Mouse (Mus musculus): ENCODE results near the gene Kctd10.

DNA sequence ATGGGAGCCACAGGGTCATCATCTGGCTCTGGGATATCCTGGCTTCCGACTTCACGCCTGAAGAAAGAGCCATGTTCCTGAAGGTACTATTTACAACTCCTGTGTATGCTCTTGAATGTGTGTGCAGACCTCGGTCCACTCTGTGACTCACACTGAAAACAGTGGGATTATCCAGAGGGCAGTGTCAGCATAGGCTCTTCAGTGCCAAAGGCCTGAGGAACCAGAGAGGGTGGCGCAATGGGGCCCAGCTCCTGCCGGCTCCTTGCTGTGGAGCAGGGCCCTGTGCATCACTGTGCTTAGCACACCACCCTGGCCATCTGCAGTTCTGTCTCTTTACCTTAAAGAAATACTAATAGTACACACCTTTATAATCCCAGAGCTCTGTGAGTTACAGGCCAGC lies 35.3 kb upstream of the Kctd10 start:
- TF ChIP-seq CTCF (IDR thresholded peaks at IDR 0.05; ENCODE audit: low read depth, low read length): no peak
- no peak for TF ChIP-seq TAL1 (conservative IDR thresholded peaks at IDR 0.05; ENCODE audit: low read depth, low read length)

All from G1E (cell line).